Mouse (Mus musculus): ENCODE data around the gene Agps. TPM values are rescaled to one million over a fixed set of nuclear protein-coding genes. Genes with fewer than 3 reads are reported as not detected.

Agps gene
- total and polyA plus RNA-seq, 2 experiments from 2014 or later = 11.8 to 19.9 TPM

- WGBS = 38% methylated on average over 1 of the region's 1 CpGs
- no peaks in the 10 kb centered on the region for H3K4me1 ChIP-seq (ENCODE audit: control insufficient read depth, insufficient read depth)
- H3K4me2 ChIP-seq (ENCODE audit: low read depth, low read length) = no peak overlapping the region
- H3K27ac ChIP-seq (ENCODE audit: low read depth) = no peak overlapping the region
- H3K9me3 ChIP-seq (replicated peaks; ENCODE audit: control insufficient read depth, low read length) = no peaks in the 10 kb centered on the region
- H3K9ac ChIP-seq (replicated peaks; ENCODE audit: low read depth, low read length) = no peak overlapping the region
- peaks cover 22% of the 10 kb centered on the region for H3K36me3 ChIP-seq (replicated peaks; ENCODE audit: control insufficient read depth, insufficient read depth, low read length)
- no peaks in the 10 kb centered on the region for H3K27me3 ChIP-seq (ENCODE audit: control insufficient read depth, insufficient read depth, low read length)
- ATAC-seq (ENCODE audit: insufficient read depth, low read depth) (no peak), DNase-seq (ENCODE audit: low spot score) (peak; percentile 60)
- TF ChIP-seq CTCF (IDR thresholded peaks at IDR 0.05; ENCODE audit: low read depth) (peak; percentile 92), EP300 (IDR thresholded peaks at IDR 0.05; ENCODE audit: low read depth) (no peak)
- H3K4me3 ChIP-seq (ENCODE audit: low read depth, low read length) = no peak overlapping the region
Measured at GRCm38 (mm10) chr2:75883543-75883942, 51.6 kb downstream of the Agps start.

- Histone ChIP-seq H3K27me3 (ENCODE audit: control insufficient read depth, insufficient read depth, low read length) (no peaks in the 10 kb centered on the region), H3K9ac (replicated peaks; ENCODE audit: low read depth, low read length) (no peak overlapping the region), H3K36me3 (replicated peaks; ENCODE audit: control insufficient read depth, insufficient read depth, low read length) (peaks cover 8% of the 10 kb centered on the region), H3K4me3 (ENCODE audit: low read depth, low read length) (no peak overlapping the region), H3K4me1 (ENCODE audit: control insufficient read depth, insufficient read depth) (no peaks in the 10 kb centered on the region), H3K9me3 (replicated peaks; ENCODE audit: control insufficient read depth, low read length) (no peaks in the 10 kb centered on the region), H3K27ac (ENCODE audit: low read depth) (no peak overlapping the region), H3K4me2 (ENCODE audit: low read depth, low read length) (no peak overlapping the region)
- no peak for TF ChIP-seq EP300 (IDR thresholded peaks at IDR 0.05; ENCODE audit: low read depth)
- TF ChIP-seq CTCF (IDR thresholded peaks at IDR 0.05; ENCODE audit: low read depth) = no peak
- ATAC-seq (ENCODE audit: insufficient read depth, low read depth) = no peak
- DNase-seq (ENCODE audit: low spot score) = no peak
- WGBS = 88% methylated on average over 4 of the region's 4 CpGs
Measured at GRCm38 (mm10) chr2:75891981-75892380, 60.0 kb downstream of the Agps start.

- Histone ChIP-seq H3K4me2 (ENCODE audit: low read depth, low read length) (no peak overlapping the region), H3K9ac (replicated peaks; ENCODE audit: low read depth, low read length) (no peak overlapping the region), H3K4me1 (ENCODE audit: control insufficient read depth, insufficient read depth) (no peaks in the 10 kb centered on the region), H3K27me3 (ENCODE audit: control insufficient read depth, insufficient read depth, low read length) (no peaks in the 10 kb centered on the region), H3K4me3 (ENCODE audit: low read depth, low read length) (no peak overlapping the region), H3K9me3 (replicated peaks; ENCODE audit: control insufficient read depth, low read length) (peaks cover 4% of the 10 kb centered on the region; the same call in 1 of the 2 replicates), H3K27ac (ENCODE audit: low read depth) (no peak overlapping the region), H3K36me3 (replicated peaks; ENCODE audit: control insufficient read depth, insufficient read depth, low read length) (peaks cover 13% of the 10 kb centered on the region)
- ATAC-seq (ENCODE audit: insufficient read depth, low read depth) = no peak
- TF ChIP-seq CTCF (IDR thresholded peaks at IDR 0.05; ENCODE audit: low read depth) = no peak
- no peak for TF ChIP-seq EP300 (IDR thresholded peaks at IDR 0.05; ENCODE audit: low read depth)
- DNase-seq (ENCODE audit: low spot score) = no peak
- 80% methylated on average over 5 of the region's 5 CpGs for WGBS
Measured at GRCm38 (mm10) chr2:75895711-75896110, 63.7 kb downstream of the Agps start.

GRCm38 (mm10) chr2:75900281-75900680, 68.3 kb downstream of the Agps start:
- Histone ChIP-seq H3K9ac (replicated peaks; ENCODE audit: low read depth, low read length) (no peak overlapping the region), H3K4me2 (ENCODE audit: low read depth, low read length) (no peak overlapping the region), H3K9me3 (replicated peaks; ENCODE audit: control insufficient read depth, low read length) (peaks cover 4% of the 10 kb centered on the region; the same call in 1 of the 2 replicates), H3K4me1 (ENCODE audit: control insufficient read depth, insufficient read depth) (no peaks in the 10 kb centered on the region), H3K36me3 (replicated peaks; ENCODE audit: control insufficient read depth, insufficient read depth, low read length) (peaks cover 22% of the 10 kb centered on the region), H3K27me3 (ENCODE audit: control insufficient read depth, insufficient read depth, low read length) (no peaks in the 10 kb centered on the region), H3K4me3 (ENCODE audit: low read depth, low read length) (no peak overlapping the region), H3K27ac (ENCODE audit: low read depth) (no peak overlapping the region)
- DNase-seq (ENCODE audit: low spot score) = no peak
- TF ChIP-seq EP300 (IDR thresholded peaks at IDR 0.05; ENCODE audit: low read depth) = no peak
- peak; percentile 22 for TF ChIP-seq CTCF (IDR thresholded peaks at IDR 0.05; ENCODE audit: low read depth)
- no peak for ATAC-seq (ENCODE audit: insufficient read depth, low read depth)
- 86% methylated on average over 1 of the region's 1 CpGs for WGBS

- Histone ChIP-seq H3K27me3 (ENCODE audit: control insufficient read depth, insufficient read depth, low read length) (no peaks in the 10 kb centered on the region), H3K27ac (ENCODE audit: low read depth) (no peak overlapping the region), H3K4me1 (ENCODE audit: control insufficient read depth, insufficient read depth) (no peaks in the 10 kb centered on the region), H3K4me2 (ENCODE audit: low read depth, low read length) (no peak overlapping the region), H3K4me3 (ENCODE audit: low read depth, low read length) (no peak overlapping the region), H3K9me3 (replicated peaks; ENCODE audit: control insufficient read depth, low read length) (peaks cover 4% of the 10 kb centered on the region; the same call in 1 of the 2 replicates), H3K36me3 (replicated peaks; ENCODE audit: control insufficient read depth, insufficient read depth, low read length) (peaks cover 29% of the 10 kb centered on the region), H3K9ac (replicated peaks; ENCODE audit: low read depth, low read length) (no peak overlapping the region)
- no peak for DNase-seq (ENCODE audit: low spot score)
- no peak for ATAC-seq (ENCODE audit: insufficient read depth, low read depth)
- WGBS = 75% methylated on average over 9 of the region's 9 CpGs
- TF ChIP-seq EP300 (IDR thresholded peaks at IDR 0.05; ENCODE audit: low read depth) = no peak
- no peak for TF ChIP-seq CTCF (IDR thresholded peaks at IDR 0.05; ENCODE audit: low read depth)
Measured at GRCm38 (mm10) chr2:75901869-75902268, 69.9 kb downstream of the Agps start.

- 80% methylated on average over 1 of the region's 1 CpGs for WGBS
Measured at GRCm38 (mm10) chr2:75907142-75907541, 75.2 kb downstream of the Agps start.

More at GRCm38 (mm10) chr2:75907142-75907541, 75.2 kb downstream of the Agps start:
- no peak overlapping the region for H3K27ac ChIP-seq (ENCODE audit: low read depth)
- no peak overlapping the region for H3K4me3 ChIP-seq (ENCODE audit: low read depth, low read length)
- H3K4me2 ChIP-seq (ENCODE audit: low read depth, low read length) = no peak overlapping the region
- no peaks in the 10 kb centered on the region for H3K27me3 ChIP-seq (ENCODE audit: control insufficient read depth, insufficient read depth, low read length)
- H3K9ac ChIP-seq (replicated peaks; ENCODE audit: low read depth, low read length) = no peak overlapping the region
- ATAC-seq (ENCODE audit: insufficient read depth, low read depth) = no peak
- H3K9me3 ChIP-seq (replicated peaks; ENCODE audit: control insufficient read depth, low read length) = no peaks in the 10 kb centered on the region
- TF ChIP-seq EP300 (IDR thresholded peaks at IDR 0.05; ENCODE audit: low read depth) (no peak), CTCF (IDR thresholded peaks at IDR 0.05; ENCODE audit: low read depth) (no peak)
- H3K36me3 ChIP-seq (replicated peaks; ENCODE audit: control insufficient read depth, insufficient read depth, low read length) = peaks cover 38% of the 10 kb centered on the region
- DNase-seq (ENCODE audit: low spot score) = no peak
- no peaks in the 10 kb centered on the region for H3K4me1 ChIP-seq (ENCODE audit: control insufficient read depth, insufficient read depth)

All from heart, postnatal 0 days (tissue).